Mouse (Mus musculus): ENCODE data around the gene Grb14.

Grb14 gene

DNA sequence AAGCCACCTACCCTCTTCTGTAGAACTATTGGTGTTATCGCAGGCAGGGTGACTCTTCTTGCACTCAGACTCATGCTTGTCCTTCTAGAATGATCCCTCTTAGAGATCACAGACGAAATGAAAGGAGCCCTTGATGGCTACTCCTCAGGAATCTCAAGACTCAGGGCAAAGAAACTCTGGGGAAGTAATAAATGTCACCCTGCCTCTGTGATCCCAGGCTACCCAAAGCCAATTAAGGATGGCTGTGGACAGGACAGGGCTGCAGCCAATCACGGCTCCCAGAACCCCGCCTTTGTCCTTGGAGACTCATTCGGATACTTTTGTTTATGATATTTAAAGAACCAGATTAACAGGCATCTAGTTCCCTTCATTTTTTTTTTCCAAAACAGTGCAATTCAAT, 49.2 kb downstream of the Grb14 start:
- peak; percentile 41 to 73 for DNase-seq (ENCODE audit: inconsistent age in 2 of 2, low spot score in 1 of 2)

DNA sequence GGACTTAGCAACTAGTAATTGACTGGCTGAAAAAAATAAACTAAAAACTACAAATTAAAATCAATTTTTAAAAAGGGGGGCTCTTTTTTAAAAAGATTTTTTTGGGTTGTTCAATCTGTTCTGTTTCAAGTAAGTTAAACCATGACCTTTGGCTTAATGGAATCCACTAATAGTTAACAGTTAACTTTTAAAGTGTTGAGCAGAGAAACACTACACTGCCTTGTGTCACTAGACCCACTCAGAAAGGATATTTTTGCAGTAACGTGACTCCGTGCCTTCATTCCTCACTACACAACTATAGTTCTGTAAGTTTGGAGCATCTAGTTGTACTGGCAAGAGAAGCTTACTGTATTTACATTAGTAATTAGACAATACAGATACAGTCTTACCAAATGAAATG, 50.2 kb downstream of the Grb14 start:
- DNase-seq (ENCODE audit: inconsistent age in 2 of 2, low spot score in 1 of 2): no peak

DNA sequence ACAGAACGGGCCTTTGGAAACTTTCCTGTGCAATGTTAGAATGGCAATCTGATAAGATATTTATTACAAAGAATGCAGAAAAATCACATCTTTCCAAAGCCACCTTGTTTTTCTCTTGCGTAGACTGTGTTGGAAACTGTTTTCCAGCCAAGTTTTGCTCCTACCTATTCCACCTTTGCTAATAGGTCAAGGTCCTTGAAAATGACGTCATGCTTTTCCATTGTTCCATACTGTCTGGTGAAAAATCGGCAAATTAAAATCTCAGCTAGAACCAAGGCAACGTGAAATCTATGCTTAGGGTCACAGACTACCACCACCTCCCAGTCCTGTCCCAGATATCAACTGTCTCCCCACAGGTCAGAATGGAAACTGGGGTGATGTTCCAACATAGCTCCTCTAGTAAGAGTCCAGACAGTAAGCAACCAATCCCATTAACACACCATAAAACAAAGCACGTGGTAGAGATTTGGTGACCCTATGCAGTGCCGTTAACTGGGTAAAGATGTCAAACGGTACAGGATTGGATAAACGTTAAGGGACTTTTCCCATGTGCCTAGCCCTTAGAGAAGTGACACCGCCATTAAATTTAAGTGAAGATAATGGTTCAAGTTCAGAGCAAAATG, 50.9 kb downstream of the Grb14 start:
- DNase-seq (ENCODE audit: inconsistent age in 2 of 2, low spot score in 1 of 2): no peak

DNA sequence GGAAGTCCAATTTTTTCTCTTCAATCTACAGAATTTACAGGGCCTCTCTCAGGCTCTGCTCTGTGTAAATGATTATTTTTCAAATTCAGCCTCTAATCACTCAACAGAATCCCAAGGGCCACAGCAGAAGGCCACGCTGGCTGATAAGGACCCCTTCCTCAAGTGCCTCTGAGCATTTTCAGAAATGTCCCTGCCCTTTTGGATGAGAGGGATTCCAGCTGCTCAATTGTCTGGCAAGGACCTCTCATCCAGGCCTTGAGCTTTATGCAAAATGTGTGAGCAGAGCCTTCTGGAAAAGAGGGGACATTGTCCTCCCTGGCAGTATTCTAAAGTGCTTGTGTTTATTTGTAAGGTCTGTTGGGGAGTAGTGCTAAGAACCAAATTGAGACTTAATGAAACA, 51.7 kb downstream of the Grb14 start:
- DNase-seq (ENCODE audit: inconsistent age in 2 of 2, low spot score in 1 of 2): peak in 1 of 2 experiments; percentile 68

DNA sequence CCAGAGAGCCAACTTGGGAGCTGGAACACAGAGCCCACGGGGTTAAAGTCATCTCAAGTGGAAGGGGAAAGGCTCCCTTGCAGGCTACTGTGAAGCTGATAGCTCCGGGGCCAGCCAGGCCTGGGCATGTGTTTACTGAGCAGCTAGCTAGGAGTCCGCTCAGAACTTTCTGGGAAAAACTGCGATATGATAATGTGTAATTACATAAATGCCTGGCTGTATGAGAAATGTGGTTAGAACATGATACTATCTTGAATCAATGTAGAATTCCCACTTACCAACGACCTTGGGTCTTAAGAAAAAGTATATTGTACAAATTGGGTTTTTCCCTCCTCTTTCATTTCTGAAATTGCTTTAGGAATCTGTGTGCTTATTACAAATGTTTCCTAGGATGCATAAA, 53.0 kb downstream of the Grb14 start:
- no peak for DNase-seq (ENCODE audit: inconsistent age in 2 of 2, low spot score in 1 of 2)

DNA sequence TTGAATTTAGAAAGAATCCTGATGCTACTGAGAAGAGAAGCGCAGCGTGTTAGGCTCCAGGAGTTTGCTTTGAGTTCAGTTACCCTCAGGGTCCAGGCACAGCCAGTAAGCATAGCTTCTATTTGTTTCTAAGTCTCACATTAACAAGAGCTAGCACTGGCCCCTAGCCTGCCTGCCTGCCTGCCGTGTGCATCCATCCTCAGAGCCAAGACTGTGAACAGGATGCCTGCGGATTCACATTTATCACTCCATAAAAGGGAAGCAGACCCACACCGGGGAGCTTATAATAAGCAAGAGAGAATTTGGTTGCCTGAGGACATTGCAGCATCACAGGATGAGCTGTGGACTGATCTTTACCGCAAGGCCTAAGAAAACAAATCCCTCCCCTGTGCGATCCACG, 53.8 kb downstream of the Grb14 start:
- DNase-seq (ENCODE audit: inconsistent age in 2 of 2, low spot score in 1 of 2): no peak

DNA sequence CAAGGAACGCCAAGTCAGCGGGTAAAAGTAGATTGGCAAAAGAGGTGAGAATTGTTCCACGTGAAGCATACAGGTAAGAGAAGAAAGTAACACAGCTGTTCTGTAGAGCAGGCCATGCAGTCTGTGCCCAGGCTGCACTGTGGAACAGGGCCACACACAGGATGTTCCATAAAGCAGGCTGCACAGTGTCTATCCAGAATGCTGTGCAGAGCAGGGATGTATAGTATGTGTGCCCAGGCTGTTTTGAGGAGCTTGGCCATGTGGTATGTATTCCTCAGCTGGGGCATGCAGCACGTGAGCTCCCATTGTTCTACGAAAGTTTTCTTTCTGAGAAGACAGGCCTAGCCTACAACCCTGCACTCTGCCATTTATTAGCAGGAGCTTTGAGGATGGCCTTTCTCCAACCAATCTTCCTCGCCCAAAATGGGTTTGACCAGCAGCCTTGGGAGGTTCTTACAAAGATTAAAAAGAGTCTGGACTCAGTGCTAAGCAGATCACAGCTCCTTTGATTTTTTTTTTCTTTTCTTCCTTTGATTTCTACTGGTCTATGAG, 57.8 kb downstream of the Grb14 start:
- no peak for DNase-seq (ENCODE audit: inconsistent age in 2 of 2, low spot score in 1 of 2)

DNA sequence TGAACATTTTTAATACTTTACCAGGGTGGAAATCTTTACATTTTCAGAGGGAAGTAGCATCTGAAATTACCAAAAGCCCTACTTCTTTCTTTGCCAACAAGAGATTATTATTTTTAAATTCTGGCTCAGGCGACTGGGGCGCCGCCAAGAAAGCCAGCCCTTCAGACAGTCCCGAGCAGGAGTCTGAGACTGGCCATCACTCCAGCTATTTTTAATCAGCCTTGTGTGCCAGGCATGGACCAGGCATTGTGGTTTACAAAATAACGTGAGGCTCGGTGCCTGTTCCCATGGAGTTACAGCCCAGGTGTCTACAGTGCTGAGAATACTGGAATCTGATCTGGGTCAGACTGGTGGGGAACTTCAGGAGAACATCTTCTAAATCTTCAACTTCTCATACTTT, 58.5 kb downstream of the Grb14 start:
- peak in 1 of 2 experiments; percentile 56 for DNase-seq (ENCODE audit: inconsistent age in 2 of 2, low spot score in 1 of 2)

DNA sequence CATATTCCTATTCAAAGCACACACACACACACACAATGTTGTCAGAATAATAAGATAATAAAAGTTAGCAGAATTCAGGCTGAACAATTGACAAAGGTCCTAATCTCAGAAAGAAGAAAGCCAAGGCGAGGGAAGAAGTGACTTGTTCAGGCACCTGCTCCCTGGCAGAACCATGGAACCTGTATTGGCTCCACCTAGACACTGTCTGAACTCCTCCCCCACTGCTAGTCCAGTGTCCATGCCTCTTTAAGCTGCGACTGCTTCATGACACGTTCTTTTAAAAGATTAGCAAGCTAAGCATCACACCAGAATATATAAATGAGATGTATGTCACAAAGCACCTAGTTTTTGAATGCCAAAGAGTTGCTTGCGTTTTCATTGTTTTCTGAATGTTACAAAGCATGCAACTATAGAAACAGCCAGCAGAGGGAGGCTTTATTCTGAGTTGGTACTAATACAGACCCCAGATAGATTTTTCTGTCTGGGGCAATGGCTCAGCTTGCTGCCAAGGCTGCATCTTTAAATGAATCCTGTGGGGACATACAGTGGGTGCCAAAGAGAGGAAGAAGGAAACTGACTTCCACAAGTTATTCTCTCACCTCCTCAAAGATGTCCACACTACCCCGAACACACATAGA, 59.4 kb downstream of the Grb14 start:
- peak in 1 of 2 experiments; percentile 79 for DNase-seq (ENCODE audit: inconsistent age in 2 of 2, low spot score in 1 of 2)

DNA sequence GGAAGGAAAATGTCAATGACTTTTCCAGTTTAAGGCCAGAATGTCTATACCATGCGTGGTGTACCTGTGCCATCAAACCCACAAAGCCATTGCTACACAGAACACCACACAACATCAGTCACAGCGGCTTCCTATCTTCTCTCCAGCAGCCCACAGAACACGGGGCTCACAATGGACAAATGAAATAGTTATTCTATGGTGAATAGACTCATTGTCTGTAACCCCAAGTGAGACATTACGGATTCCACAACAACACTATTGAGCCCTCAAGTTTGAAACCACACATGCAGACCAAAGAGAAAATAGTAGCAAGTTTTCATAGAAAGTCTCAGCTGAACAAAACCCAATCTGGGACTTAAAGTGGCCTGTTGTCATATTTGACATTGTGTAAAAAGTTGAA, 62.6 kb downstream of the Grb14 start:
- no peak for DNase-seq (ENCODE audit: inconsistent age in 2 of 2, low spot score in 1 of 2)

DNA sequence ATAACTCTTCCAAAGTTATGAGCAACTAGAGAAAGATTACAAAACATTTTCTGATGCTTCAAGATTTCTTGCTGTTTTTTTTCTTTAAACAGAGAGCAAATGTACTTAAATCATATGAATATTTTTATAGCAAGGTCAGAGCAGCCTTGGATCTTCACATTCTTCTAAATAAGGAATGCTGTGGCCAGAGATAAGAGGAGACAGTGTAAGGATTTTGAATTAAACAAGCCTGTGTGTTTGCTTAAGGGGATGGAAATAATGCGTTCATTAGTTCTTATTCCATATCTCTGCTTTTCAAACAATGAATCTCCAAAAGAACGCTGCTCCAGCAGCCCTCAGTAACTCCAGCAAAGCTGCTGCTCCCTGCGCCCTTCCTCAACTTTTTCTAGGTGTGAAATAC, 63.4 kb downstream of the Grb14 start:
- DNase-seq (ENCODE audit: inconsistent age in 2 of 2, low spot score in 1 of 2): peak in 1 of 2 experiments; percentile 60

DNA sequence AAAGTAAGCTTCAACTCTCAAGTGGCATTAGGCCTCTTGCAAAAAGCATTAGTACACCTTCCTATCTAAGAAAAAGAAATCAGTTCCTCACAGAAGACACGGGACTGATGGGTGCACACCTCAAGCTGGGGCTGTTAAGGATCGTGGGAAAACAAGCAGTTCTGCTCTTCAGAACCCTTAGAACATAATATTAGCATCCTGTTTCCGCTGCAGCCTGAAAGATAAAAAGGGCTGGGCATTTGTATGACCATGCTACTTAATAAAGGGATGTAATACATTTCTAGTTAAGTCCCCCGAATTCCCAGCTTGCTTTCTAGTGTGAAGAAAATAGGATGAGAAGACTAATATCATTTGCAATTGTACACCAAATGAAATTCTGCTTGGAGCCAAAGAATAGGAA, 65.1 kb downstream of the Grb14 start:
- DNase-seq (ENCODE audit: inconsistent age in 2 of 2, low spot score in 1 of 2): no peak

DNA sequence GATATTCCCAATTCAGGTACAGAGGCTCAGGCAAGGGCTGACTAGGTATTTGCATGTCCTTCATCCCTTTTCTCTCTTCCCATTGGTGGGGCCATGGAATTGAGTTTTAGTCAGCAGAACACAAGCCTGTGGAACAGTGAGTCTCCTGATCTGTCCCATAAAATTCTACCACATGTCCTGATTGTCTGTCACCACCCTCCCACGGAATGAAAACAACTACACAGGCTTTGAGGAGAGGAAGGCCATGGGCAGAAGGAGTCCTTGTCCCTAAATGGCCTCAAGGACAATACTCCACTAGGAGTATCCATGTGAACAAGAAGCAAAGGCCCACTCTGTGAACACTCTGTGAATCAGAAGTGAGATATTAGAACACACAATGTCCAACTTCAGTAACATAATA, 69.3 kb downstream of the Grb14 start:
- peak; percentile 65 to 71 for DNase-seq (ENCODE audit: inconsistent age in 2 of 2, low spot score in 1 of 2)

DNA sequence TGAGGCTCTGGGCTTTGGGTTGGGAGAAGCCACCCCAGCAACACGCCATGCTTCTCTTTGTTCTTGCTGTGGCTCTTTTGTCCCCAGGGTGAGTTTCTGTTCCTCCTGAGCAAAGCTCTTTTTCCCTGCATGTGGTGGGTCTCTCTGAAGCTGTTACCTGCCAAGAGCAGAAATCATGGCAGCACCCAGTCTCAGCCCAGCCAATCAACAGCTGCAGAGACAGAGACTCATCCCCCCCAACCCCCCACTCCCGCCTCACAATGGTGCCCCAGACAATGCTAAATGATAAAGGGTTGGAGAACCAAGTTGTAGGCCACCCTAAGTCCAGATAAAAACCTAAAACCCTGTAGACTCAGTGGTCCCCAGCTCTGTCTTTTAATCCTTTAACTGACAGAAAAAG, 75.6 kb downstream of the Grb14 start:
- DNase-seq (ENCODE audit: inconsistent age in 2 of 2, low spot score in 1 of 2): no peak

DNA sequence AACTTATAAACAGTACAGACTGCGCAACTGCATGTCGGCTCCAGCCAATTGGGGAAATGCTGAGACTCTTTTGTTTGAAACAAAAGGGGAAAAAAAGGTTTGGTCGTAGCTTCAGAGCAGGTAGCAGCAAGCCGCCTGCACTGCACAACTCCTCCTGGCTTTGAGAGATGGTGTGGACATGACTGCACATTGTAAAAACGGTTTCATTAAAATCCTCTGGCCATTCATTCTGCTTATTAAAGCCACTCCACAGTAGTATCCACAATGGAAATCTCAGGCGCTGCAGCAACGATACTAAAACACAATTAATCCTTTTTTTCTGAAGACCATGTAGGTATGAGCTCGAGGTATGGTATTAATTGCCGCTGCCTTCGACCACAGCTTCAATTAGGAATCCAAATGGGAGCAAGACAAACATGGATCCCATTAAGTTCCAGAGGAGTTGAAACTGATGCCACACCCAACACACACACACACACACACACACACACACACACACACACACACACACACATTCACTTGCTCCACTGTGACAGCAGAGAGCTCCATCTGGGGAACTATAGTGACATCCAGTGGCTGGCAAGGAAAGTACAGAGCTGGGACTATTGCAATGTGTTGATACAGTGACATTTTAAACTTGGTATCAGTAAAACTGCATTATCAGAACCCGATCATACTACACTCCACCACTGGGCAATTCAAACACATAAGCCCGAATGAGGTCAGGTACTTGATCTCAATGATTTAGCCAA, 76.2 kb downstream of the Grb14 start:
- DNase-seq (ENCODE audit: inconsistent age in 2 of 2, low spot score in 1 of 2): peak in 1 of 2 experiments; percentile 70

DNA sequence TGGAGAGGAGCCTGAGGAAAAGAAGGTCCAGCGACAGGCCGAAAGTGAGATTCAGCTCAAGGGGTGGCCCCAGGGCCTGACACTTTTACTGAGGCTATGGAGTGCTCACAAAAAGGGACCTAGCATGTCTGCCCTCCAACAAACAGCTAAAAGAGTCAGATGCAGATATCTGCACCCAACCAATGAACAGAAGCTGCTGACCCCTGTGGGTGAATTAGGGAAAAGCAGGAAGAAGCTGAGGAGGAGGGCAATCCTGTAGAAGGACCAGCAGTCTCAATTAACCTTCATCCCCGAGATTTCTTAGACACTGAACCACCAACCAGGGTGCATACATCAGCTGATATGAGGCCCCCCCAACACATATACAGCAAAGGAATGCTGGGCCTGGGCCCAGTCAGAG, 77.3 kb downstream of the Grb14 start:
- no peak for DNase-seq (ENCODE audit: inconsistent age in 2 of 2, low spot score in 1 of 2)

DNA sequence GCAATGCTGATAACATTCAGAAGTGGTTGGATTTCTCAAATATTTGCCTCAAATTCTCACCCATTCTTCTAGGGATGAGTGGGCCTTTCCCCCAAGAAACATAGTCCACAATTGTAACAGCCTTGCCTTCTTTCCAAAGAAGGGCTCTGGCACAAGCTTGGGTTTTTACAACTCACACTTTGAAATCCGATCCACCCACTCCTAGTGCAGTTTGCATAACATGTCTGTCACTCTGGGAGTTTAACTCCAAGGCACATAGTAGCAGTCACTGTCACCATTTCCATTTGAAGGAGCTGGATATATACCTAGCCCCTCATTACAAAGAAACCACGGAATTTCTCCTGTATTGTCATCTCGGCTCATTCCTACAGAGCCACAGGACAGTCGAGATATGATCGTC, 103.9 kb downstream of the Grb14 start:
- DNase-seq (ENCODE audit: inconsistent age in 2 of 2, low spot score in 1 of 2): no peak

DNA sequence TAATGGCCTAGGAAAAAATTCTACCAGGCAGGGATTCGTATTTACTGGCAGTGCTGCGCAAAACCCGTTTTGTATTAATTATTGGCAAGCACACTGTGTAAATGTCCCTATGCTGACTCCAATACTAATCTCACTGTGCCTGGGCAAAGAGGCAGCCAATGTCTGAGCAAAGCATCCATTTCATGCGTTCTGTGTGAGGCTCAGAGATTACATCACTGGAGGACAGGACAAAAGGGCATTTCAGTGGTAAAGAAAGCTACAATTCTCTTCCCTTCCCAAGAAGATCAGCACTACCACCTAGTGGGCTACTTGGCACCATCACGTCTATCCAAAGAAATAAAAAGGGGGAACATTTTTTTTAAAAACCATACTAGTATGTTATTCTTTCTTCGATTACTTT, 109.3 kb downstream of the Grb14 start:
- no peak for DNase-seq (ENCODE audit: inconsistent age in 2 of 2, low spot score in 1 of 2)

DNA sequence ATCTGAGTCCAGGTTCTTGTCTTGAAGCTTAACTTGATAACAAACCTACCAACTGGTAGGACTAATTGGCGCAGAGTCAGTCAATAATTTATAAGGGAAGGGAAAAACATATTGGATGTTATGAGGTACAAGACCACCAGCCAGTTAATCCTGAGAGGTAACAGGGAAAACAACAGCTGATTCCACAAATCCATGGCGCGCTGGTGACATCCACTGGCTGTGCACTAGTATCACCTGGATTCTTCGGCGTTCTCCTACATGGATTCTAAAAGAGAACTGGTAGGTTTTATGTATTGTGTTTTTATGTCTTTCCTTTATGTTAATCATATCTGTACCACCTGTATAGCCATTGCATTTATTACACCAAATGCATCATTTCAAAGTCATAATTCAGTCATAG, 119.9 kb downstream of the Grb14 start:
- DNase-seq (ENCODE audit: inconsistent age in 2 of 2, low spot score in 1 of 2): no peak

DNA sequence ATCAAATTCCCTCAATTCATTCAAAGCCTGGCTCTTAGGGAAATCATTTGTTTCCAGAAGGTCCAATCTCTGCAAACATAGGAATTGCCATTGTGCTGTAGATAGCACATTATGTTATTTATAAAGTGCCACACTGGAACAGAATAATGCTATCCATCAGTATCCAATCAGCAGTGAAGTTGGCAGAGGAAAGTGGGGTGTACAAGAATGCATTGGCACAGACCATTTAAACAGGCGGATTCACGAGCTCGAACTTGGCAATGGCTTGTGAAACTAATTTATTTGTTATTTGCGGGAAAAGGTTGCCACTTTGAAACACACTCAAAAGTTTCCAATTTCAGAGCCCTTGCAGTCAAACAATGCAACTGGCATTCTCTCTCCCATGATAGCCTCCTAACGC, 126.9 kb downstream of the Grb14 start:
- no peak for DNase-seq (ENCODE audit: inconsistent age in 2 of 2, low spot score in 1 of 2)

DNA sequence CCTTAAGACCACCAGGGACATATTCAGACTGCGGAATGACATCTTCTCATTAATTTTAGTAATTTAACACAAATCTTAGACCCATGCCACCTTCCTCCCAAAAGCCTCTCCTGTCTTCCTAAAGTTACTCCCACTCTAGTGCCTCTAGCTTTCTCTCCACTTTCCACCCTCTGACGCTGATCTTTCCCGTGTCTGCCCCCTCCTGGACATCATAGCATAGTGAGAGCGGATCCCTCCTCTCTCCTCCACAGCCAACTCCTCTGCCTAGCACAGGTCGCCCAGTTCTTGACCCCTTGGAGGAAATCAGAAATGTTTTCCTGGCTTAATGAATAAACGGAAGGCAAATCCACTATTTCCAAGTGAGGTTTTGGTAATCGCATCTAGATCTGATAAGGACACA, 131.6 kb downstream of the Grb14 start:
- DNase-seq (ENCODE audit: inconsistent age in 2 of 2, low spot score in 1 of 2): no peak

DNA sequence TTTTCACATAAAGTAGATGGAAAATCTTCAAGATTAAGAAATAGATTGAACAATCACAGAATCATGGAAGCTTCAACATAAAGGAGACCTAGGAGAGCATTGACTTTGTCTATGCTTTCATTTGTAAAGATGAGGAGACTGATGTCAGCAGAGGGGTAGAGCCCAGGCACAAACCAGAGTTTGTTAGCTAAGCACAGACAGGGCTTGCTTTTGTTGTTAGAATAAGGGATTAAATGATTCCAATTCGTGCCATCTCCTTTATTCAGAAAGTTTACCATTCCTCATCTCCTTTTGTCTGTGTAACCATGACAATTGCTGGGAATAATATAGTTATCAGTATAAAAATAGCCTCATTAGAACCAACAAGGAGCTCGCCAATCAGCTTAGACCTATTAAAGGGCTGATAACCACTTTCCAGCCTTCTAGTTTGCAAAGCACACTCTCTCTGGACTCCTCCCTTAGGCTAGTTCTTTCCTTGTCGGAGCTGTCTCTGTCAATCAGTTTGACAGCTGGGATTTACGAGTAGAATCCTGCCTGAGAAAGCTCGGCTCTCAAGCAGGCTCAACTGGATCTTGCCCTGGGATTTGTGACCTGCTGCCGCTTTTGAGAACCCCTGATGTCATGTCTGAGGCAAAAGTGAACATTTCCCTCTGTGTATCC, 137.6 kb downstream of the Grb14 start:
- no peak for DNase-seq (ENCODE audit: inconsistent age in 2 of 2, low spot score in 1 of 2)

Data from adrenal gland, adult (tissue).